Mouse (Mus musculus): ENCODE measurements around the gene Thbs4. TPM values are rescaled to one million over a fixed set of nuclear protein-coding genes. Genes with fewer than 3 reads are reported as not detected.

Gene Thbs4
- total RNA-seq (2012; rRNA removed): 0.76 and 1.1 TPM in 2 replicates

- H3K4me1 ChIP-seq (ENCODE audit: control insufficient read depth in 2 of 2, insufficient read depth in 2 of 2, low read length in 2 of 2, poor library complexity in 1 of 2): no peaks in the 10 kb centered on the region
- TF ChIP-seq ZNF384 (IDR thresholded peaks at IDR 0.05; ENCODE audit: low read depth, low read length) (no peak), MAFK (IDR thresholded peaks at IDR 0.05; ENCODE audit: insufficient read depth, low read depth, low read length) (no peak), CHD2 (IDR thresholded peaks at IDR 0.05; ENCODE audit: low read depth, low read length) (no peak), HCFC1 (IDR thresholded peaks at IDR 0.05; ENCODE audit: borderline replicate concordance, insufficient read depth, low read length) (no peak), ZC3H11A (IDR thresholded peaks at IDR 0.05; ENCODE audit: borderline replicate concordance, low read depth, low read length) (no peak)
- no peaks in the 10 kb centered on the region for H3K36me3 ChIP-seq (ENCODE audit: control insufficient read depth, insufficient read depth, low read length, poor library complexity, severe bottlenecking)
- peak within 1 kb of the TSS; percentile 57 to 70; a peak in 3 of 4 replicates for H3K4me3 ChIP-seq (ENCODE audit: insufficient read depth in 1 of 2, low read depth in 1 of 2, low read length in 2 of 2, poor library complexity in 1 of 2, severe bottlenecking in 1 of 2)
- no peaks in the 10 kb centered on the region for H3K9me3 ChIP-seq (ENCODE audit: control insufficient read depth, insufficient read depth, low read depth, low read length)
- no peak within 1 kb of the TSS for H3K27ac ChIP-seq (ENCODE audit: insufficient read depth, low read depth, low read length, poor library complexity, severe bottlenecking)
- H3K9ac ChIP-seq (ENCODE audit: insufficient read depth, low read depth, low read length, poor library complexity, severe bottlenecking): peak within 1 kb of the TSS; percentile 59
- DNase-seq (ENCODE audit: low read depth, low spot score): no peak
- in situ Hi-C loops (cut with MboI; ENCODE audit: low sequenced_read_pairs in 2 of 2, unreplicated experiment in 2 of 2): no loop called here
Observed at GRCm38 (mm10) chr13:92794462-92795214, at the start of gene Thbs4. TSS of gene Thbs4 (minus strand) at chr13:92794818.

GRCm38 (mm10) chr13:92833162-92833561 lies 38.5 kb upstream of the Thbs4 start:
- Histone ChIP-seq H3K27ac (ENCODE audit: insufficient read depth, low read depth, low read length, poor library complexity, severe bottlenecking) (no peak overlapping the region), H3K4me3 (ENCODE audit: insufficient read depth in 1 of 2, low read depth in 1 of 2, low read length in 2 of 2, poor library complexity in 1 of 2, severe bottlenecking in 1 of 2) (no peak overlapping the region), H3K4me1 (ENCODE audit: control insufficient read depth in 2 of 2, insufficient read depth in 2 of 2, low read length in 2 of 2, poor library complexity in 1 of 2) (no peaks in the 10 kb centered on the region), H3K9ac (ENCODE audit: insufficient read depth, low read depth, low read length, poor library complexity, severe bottlenecking) (no peak overlapping the region), H3K9me3 (ENCODE audit: control insufficient read depth, insufficient read depth, low read depth, low read length) (no peaks in the 10 kb centered on the region), H3K36me3 (ENCODE audit: control insufficient read depth, insufficient read depth, low read length, poor library complexity, severe bottlenecking) (no peaks in the 10 kb centered on the region)
- TF ChIP-seq ZNF384 (IDR thresholded peaks at IDR 0.05; ENCODE audit: low read depth, low read length): no peak
- no peak for TF ChIP-seq CHD2 (IDR thresholded peaks at IDR 0.05; ENCODE audit: low read depth, low read length)
- TF ChIP-seq HCFC1 (IDR thresholded peaks at IDR 0.05; ENCODE audit: borderline replicate concordance, insufficient read depth, low read length): no peak
- no peak for TF ChIP-seq MAFK (IDR thresholded peaks at IDR 0.05; ENCODE audit: insufficient read depth, low read depth, low read length)
- no peak for TF ChIP-seq ZC3H11A (IDR thresholded peaks at IDR 0.05; ENCODE audit: borderline replicate concordance, low read depth, low read length)
- DNase-seq (ENCODE audit: low read depth, low spot score): no peak
- in situ Hi-C loops (cut with MboI; ENCODE audit: low sequenced_read_pairs in 2 of 2, unreplicated experiment in 2 of 2): no loop called here

GRCm38 (mm10) chr13:92828820-92829219 lies 34.2 kb upstream of the Thbs4 start:
- no peak overlapping the region for H3K9ac ChIP-seq (ENCODE audit: insufficient read depth, low read depth, low read length, poor library complexity, severe bottlenecking)
- in situ Hi-C loops (cut with MboI; ENCODE audit: low sequenced_read_pairs in 2 of 2, unreplicated experiment in 2 of 2): no loop called here
- no peak for DNase-seq (ENCODE audit: low read depth, low spot score)
- no peaks in the 10 kb centered on the region for H3K9me3 ChIP-seq (ENCODE audit: control insufficient read depth, insufficient read depth, low read depth, low read length)
- no peak for TF ChIP-seq CHD2 (IDR thresholded peaks at IDR 0.05; ENCODE audit: low read depth, low read length)
- no peak for TF ChIP-seq ZC3H11A (IDR thresholded peaks at IDR 0.05; ENCODE audit: borderline replicate concordance, low read depth, low read length)
- no peak for TF ChIP-seq MAFK (IDR thresholded peaks at IDR 0.05; ENCODE audit: insufficient read depth, low read depth, low read length)
- TF ChIP-seq ZNF384 (IDR thresholded peaks at IDR 0.05; ENCODE audit: low read depth, low read length): no peak
- no peak for TF ChIP-seq HCFC1 (IDR thresholded peaks at IDR 0.05; ENCODE audit: borderline replicate concordance, insufficient read depth, low read length)
- H3K4me3 ChIP-seq (ENCODE audit: insufficient read depth in 1 of 2, low read depth in 1 of 2, low read length in 2 of 2, poor library complexity in 1 of 2, severe bottlenecking in 1 of 2): no peak overlapping the region
- H3K36me3 ChIP-seq (ENCODE audit: control insufficient read depth, insufficient read depth, low read length, poor library complexity, severe bottlenecking): no peaks in the 10 kb centered on the region
- no peak overlapping the region for H3K27ac ChIP-seq (ENCODE audit: insufficient read depth, low read depth, low read length, poor library complexity, severe bottlenecking)
- no peaks in the 10 kb centered on the region for H3K4me1 ChIP-seq (ENCODE audit: control insufficient read depth in 2 of 2, insufficient read depth in 2 of 2, low read length in 2 of 2, poor library complexity in 1 of 2)

DNA sequence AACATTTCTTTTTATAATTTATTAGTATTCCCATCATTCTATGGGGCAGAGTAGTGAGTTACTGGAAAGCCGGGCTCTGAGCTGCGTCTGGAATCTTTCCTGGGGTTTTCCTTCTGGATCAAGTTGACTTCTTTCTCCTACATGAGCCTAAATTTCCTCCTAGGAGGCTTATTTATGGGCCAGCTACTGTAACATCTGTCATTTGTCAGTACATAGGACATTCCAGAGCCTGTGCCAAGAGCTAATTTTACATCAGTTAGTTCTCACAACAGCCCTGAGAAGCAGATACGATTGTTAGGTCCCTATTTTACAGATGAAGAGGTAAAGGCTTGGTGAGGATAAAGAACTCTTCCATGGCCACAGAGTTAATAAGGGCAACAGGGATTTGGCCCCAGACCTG lies 22.7 kb upstream of the Thbs4 start:
- Histone ChIP-seq H3K9ac (ENCODE audit: insufficient read depth, low read depth, low read length, poor library complexity, severe bottlenecking) (no peak overlapping the region), H3K4me1 (ENCODE audit: control insufficient read depth in 2 of 2, insufficient read depth in 2 of 2, low read length in 2 of 2, poor library complexity in 1 of 2) (no peaks in the 10 kb centered on the region), H3K4me3 (ENCODE audit: insufficient read depth in 1 of 2, low read depth in 1 of 2, low read length in 2 of 2, poor library complexity in 1 of 2, severe bottlenecking in 1 of 2) (no peak overlapping the region), H3K27ac (ENCODE audit: insufficient read depth, low read depth, low read length, poor library complexity, severe bottlenecking) (no peak overlapping the region), H3K9me3 (ENCODE audit: control insufficient read depth, insufficient read depth, low read depth, low read length) (no peaks in the 10 kb centered on the region), H3K36me3 (ENCODE audit: control insufficient read depth, insufficient read depth, low read length, poor library complexity, severe bottlenecking) (no peaks in the 10 kb centered on the region)
- in situ Hi-C loops (cut with MboI; ENCODE audit: low sequenced_read_pairs in 2 of 2, unreplicated experiment in 2 of 2): no loop called here
- no peak for DNase-seq (ENCODE audit: low read depth, low spot score)
- TF ChIP-seq ZC3H11A (IDR thresholded peaks at IDR 0.05; ENCODE audit: borderline replicate concordance, low read depth, low read length) (no peak), ZNF384 (IDR thresholded peaks at IDR 0.05; ENCODE audit: low read depth, low read length) (no peak)
